Mouse (Mus musculus) T-helper 17 cell (primary cell): ENCODE measurements around the gene Rasgef1b.

Experiments used
- in situ Hi-C, 2 experiments: fragments of 300-600 bp; cut with MboI, MseI; formaldehyde crosslinking; loops; 1 replicate in 1 of 2; 2 replicates in 1 of 2; pipeline ENCODE4 v1.15.1; 2025; ENCODE audit warnings: high pct_unique_total_duplicates in 2 of 2

Gene Rasgef1b

GRCm38 (mm10) chr5:99728649-99729212, at the start of gene Rasgef1b:
Rasgef1b (minus strand) TSS chr5:99729065.
- in situ Hi-C loops = no loop called here

GRCm38 (mm10) chr5:99775342-99775741, 46.5 kb upstream of the Rasgef1b start:
- in situ Hi-C loops = no loop called here

GRCm38 (mm10) chr5:99773265-99773664, 44.4 kb upstream of the Rasgef1b start:
- in situ Hi-C loops = no loop called here

GRCm38 (mm10) chr5:99764246-99764645, 35.4 kb upstream of the Rasgef1b start:
- in situ Hi-C loops = no loop called here

GRCm38 (mm10) chr5:99758859-99759258, 30.0 kb upstream of the Rasgef1b start:
- in situ Hi-C loops = no loop called here

GRCm38 (mm10) chr5:99753843-99754242, 25.0 kb upstream of the Rasgef1b start:
- in situ Hi-C loops = no loop called here

GRCm38 (mm10) chr5:99753368-99753767, 24.5 kb upstream of the Rasgef1b start:
- in situ Hi-C loops = no loop called here

GRCm38 (mm10) chr5:99752670-99753231, 23.9 kb upstream of the Rasgef1b start:
- in situ Hi-C loops = no loop called here

GRCm38 (mm10) chr5:99748417-99748816, 19.6 kb upstream of the Rasgef1b start:
- in situ Hi-C loops = no loop called here

- in situ Hi-C loops = no loop called here
Measured at GRCm38 (mm10) chr5:99746087-99746486, 17.2 kb upstream of the Rasgef1b start.

- in situ Hi-C loops = no loop called here
Measured at GRCm38 (mm10) chr5:99742874-99743273, 14.0 kb upstream of the Rasgef1b start.

- in situ Hi-C loops = no loop called here
Measured at GRCm38 (mm10) chr5:99742056-99742455, 13.2 kb upstream of the Rasgef1b start.

GRCm38 (mm10) chr5:99737937-99738727, 9.3 kb upstream of the Rasgef1b start:
- in situ Hi-C loops = no loop called here

GRCm38 (mm10) chr5:99729931-99730330, 1.1 kb upstream of the Rasgef1b start:
- in situ Hi-C loops = no loop called here

- in situ Hi-C loops = no loop called here
Measured at GRCm38 (mm10) chr5:99729361-99729882, 557 bp upstream of the Rasgef1b start.

GRCm38 (mm10) chr5:99728027-99728451, 826 bp downstream of the Rasgef1b start:
- in situ Hi-C loops = no loop called here

- in situ Hi-C loops = no loop called here
Measured at GRCm38 (mm10) chr5:99723941-99724340, 4.9 kb downstream of the Rasgef1b start.

- in situ Hi-C loops = no loop called here
Measured at GRCm38 (mm10) chr5:99722310-99722709, 6.6 kb downstream of the Rasgef1b start.

- in situ Hi-C loops = no loop called here
Measured at GRCm38 (mm10) chr5:99720554-99720953, 8.3 kb downstream of the Rasgef1b start.

- in situ Hi-C loops = no loop called here
Measured at GRCm38 (mm10) chr5:99717917-99718316, 10.9 kb downstream of the Rasgef1b start.

GRCm38 (mm10) chr5:99715281-99715744, 13.6 kb downstream of the Rasgef1b start:
- in situ Hi-C loops = no loop called here

GRCm38 (mm10) chr5:99711947-99712346, 16.9 kb downstream of the Rasgef1b start:
- in situ Hi-C loops = no loop called here
